Mouse (Mus musculus) ES-Bruce4 (cell line): Measurements from ENCODE around the gene Sphk1.

Source experiments
- CTCF ChIP-seq: IDR thresholded peaks from one replicate; pipeline ENCODE4 v1.8.1; 2011; ENCODE audit warnings: low read depth, low read length
- EP300 ChIP-seq: IDR thresholded peaks from 2 replicates; pipeline ENCODE4 v1.6.1; 2011; ENCODE audit warnings: low read depth, low read length; ENCODE audit not compliant: insufficient read depth

DNA sequence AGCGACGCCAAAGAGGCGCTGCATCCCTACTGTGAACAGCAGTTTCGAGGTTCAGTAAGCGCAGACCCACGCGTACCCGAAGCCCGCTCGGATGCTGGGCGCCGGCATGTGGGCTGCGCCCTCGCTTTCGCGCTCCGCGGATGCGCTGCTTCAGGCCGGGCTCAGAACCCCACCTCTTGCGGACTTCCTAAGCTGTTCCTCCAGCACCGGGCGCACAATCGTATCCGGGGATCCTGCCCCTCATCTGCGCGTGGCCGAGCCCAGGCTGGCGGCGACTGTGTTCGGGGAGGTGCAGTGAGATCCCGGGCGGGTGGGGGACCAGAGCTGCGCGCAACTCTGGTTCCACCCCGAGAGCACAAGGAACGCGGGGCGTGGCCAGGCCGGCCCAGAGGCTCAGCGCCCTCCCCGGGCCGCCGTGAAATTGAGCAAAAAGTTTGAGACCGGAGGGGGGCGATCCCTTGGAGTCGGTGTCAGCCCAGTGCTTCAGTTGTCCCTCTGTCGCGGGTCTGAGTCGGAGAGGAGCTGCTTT, 2.1 kb downstream of the Sphk1 start:
- TF ChIP-seq CTCF (no peak), EP300 (no peak)
